Comparison of ENCODE assay signal across 8 mouse cellular contexts in the genomic region with DNA sequence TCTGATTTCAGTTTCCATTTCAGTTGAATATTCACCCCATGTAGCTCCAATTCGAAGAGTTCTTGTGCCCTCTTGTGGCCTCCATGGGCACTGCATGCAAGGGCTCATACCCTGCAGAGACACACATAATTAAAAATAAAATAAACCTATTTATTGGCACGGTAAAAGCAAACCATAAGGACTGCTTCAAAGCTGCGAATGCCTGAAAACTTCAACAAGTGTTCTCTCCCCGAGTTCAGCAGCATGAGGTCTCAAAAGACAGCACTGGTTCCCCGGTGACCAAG.
DNase-seq lines count a peak whose midpoint lies in the region; ATAC-seq lines count a peak whose summit lies in the region.

No protein-coding gene starts in this region.

- ATAC-seq in frontal cortex, adult (ENCODE audit: low TSS enrichment): peak; percentile 35; the same call in 1 of the 2 replicates

- DNase-seq in frontal cortex, postnatal 10 days (ENCODE audit: low spot score in 2 of 2): no peak
- peak; percentile 89 for DNase-seq in testis, postnatal 10 days (ENCODE audit: low spot score)
- no peak for DNase-seq in testis, postnatal 14 days (ENCODE audit: low spot score)
- peak; percentile 78 for DNase-seq in embryo, embryonic 10 days (ENCODE audit: low spot score)
- peak; percentile 83 for DNase-seq in kidney, adult 9 months
- DNase-seq in mesoderm, embryonic 11.5 days (ENCODE audit: low read depth, low spot score): peak; percentile 60
- no peak for DNase-seq in frontal cortex, postnatal 25 days (ENCODE audit: low spot score in 2 of 2)

Comparison
In these comparisons a context has a peak if more than half of its experiments do, and no peak if none do; other contexts are left out.
1. DNase-seq: peak in testis, postnatal 10 days (single experiment), embryo, embryonic 10 days (single experiment), kidney, adult 9 months (single experiment) and mesoderm, embryonic 11.5 days (single experiment); none in frontal cortex, postnatal 10 days (0 of 2), testis, postnatal 14 days (single experiment) and frontal cortex, postnatal 25 days (0 of 2).